Mouse (Mus musculus) left cerebral cortex, adult 2 months (tissue): ENCODE data around the gene Fam71a. TPM values are rescaled to one million over a fixed set of nuclear protein-coding genes. Genes with fewer than 3 reads are reported as not detected.

Experiments
- DNase-seq, 2 experiments: peaks; one replicate each; pipeline ENCODE4 v3.0.0; 2021 to 2022; ENCODE audit warnings: low spot score in 2 of 2, mixed read lengths in 1 of 2; ENCODE audit errors: extremely low spot score in 1 of 2
- H3K27ac ChIP-seq: fragments of 200-600 bp; 2 replicates; pipeline ENCODE4 v1.8.1; 2022
- H3K4me3 ChIP-seq: fragments of 200-600 bp; 2 replicates; pipeline ENCODE4 v1.8.1; 2022
- CTCF ChIP-seq: fragments of 200-600 bp; IDR thresholded peaks from 2 replicates; pipeline ENCODE4 v1.8.1; 2022; ENCODE audit warnings: antibody characterized with exemption, mild to moderate bottlenecking, moderate library complexity
- intact Hi-C: fragments of 180-260 bp; cut with DNase I; formaldehyde crosslinking; loops from one replicate; pipeline ENCODE4 v1.15.1; 2025
- total RNA-seq, 2 experiments: library from RNA; stranded (reverse); gene quantifications; 2 replicates each; pipeline ENCODE4 v1.2.3; 2021

Gene Fam71a
- total RNA-seq, 2 experiments from 2014 or later = not detected

DNA sequence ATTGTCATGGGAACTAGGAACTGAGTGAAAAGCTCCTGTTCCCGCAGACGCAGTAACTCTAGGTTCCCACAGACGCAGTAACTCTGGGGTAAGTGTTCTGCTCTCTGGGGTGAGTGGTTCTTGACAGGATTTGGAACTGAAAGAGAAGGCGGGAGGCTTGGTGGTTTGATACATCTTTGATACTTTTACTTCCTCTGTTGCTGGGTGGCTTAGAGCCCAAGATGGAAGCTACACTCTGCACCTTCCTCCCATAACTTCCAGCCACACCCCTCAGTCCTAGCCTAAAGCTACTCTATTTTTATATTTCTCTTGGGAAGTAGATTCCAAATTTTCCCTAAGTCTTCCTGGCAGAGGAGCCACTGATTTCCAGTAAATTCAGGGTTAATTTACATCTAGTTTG is 26.2 kb downstream of the Fam71a start:
- TF ChIP-seq CTCF = no peak
- intact Hi-C loops = no loop called here
- no peak for DNase-seq
- Histone ChIP-seq H3K27ac (no peak overlapping the region), H3K4me3 (no peak overlapping the region)

DNA sequence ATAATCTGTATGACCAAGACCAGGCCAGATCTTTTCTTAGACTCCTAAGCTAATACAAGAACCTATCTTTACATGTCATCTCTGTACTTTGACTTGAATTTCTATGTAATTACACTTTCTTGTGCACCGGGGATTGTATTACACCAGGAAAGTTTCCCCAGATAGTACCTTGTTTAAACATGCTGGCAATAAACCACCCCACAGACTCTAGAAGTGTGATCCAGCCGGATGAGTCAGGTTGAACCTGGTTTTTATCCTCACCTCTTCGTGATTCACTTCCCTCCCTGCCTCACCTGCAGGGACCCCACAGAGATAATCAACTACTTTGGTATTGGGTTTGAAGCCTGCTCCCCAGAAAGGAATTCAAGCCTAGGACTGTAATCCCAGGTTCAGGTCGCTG is 29.2 kb downstream of the Fam71a start:
- no peak for TF ChIP-seq CTCF
- no peak for DNase-seq
- H3K27ac ChIP-seq = no peak overlapping the region
- intact Hi-C loops = no loop called here
- H3K4me3 ChIP-seq = no peak overlapping the region

GRCm38 (mm10) chr1:191132934-191133333 is 31.7 kb downstream of the Fam71a start:
- DNase-seq = no peak
- no peak overlapping the region for H3K4me3 ChIP-seq
- TF ChIP-seq CTCF = no peak
- no peak overlapping the region for H3K27ac ChIP-seq
- intact Hi-C loops = no loop called here

- Histone ChIP-seq H3K27ac (no peak overlapping the region), H3K4me3 (no peak overlapping the region)
- intact Hi-C loops = no loop called here
- no peak for DNase-seq
- TF ChIP-seq CTCF = no peak
These were observed 32.4 kb downstream of the Fam71a start for GRCm38 (mm10) chr1:191132240-191132639.

DNA sequence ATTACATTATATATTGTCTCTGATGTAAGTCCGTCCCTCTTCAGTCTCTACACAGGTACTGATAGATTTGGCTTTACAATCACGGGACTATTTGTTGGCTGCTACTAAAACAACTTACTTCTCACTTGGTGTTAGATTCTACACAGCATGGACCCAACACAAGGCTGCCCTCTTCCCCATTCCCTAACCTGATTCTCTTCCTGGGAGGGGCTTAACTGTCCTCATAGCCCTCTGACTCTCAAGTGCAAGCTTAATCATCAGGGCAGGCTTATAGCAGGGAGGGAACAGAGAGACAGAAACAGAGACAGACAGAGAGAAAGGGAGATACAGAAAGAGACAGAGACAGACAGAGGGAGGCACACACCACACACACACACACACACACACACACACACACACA is 32.9 kb downstream of the Fam71a start:
- Histone ChIP-seq H3K27ac (no peak overlapping the region), H3K4me3 (no peak overlapping the region)
- intact Hi-C loops = no loop called here
- no peak for TF ChIP-seq CTCF
- no peak for DNase-seq

DNA sequence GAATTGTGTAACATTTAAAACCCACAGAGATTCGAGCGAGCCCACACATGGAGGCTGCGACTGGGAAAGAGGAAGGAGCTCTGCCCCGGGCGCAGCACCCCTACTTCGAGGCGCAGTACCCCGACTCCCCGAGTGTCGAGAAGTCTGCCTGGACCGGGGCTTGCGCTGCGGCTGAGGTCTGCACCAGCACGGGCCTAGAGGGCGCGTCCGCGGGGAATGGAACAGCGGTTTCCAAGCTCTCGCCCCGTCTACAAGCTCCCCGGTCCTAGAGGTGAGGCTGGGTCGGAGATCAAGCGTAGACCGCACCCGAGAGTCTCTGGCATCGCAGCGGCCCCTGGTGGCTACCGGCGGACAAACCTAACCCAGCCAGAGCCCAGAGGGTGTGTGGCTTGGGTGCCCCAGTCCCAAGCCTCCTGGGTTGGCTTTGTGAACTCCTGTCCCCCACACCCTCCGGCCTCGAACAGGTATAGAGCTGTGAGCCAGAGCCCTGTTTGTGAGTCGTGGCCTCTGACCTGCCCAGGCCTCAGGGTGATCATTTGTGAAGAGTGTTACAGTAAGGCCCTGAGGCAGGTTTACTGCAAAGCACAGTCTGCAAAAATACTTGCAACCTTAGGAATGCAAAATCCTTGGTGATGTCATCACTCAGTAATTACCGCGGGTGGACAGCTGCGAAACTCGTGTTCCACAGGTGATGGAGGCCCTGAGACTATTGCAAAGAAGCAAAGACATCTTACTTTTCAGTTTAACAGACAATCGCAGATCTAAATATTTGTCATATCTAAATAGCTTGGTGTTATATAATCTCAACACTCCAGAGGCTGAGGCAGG is 38.6 kb downstream of the Fam71a start:
- intact Hi-C loops = no loop called here

GRCm38 (mm10) chr1:191124288-191124687 is 40.3 kb downstream of the Fam71a start:
- no peak for TF ChIP-seq CTCF
- Histone ChIP-seq H3K27ac (no peak overlapping the region), H3K4me3 (no peak overlapping the region)
- intact Hi-C loops = no loop called here
- DNase-seq = no peak

More for the DNA sequence above, 38.6 kb downstream of the Fam71a start:
- Histone ChIP-seq H3K4me3 (no peak overlapping the region), H3K27ac (no peak overlapping the region)
- DNase-seq = peak; percentile 45 to 48
- TF ChIP-seq CTCF = peak; percentile 65

DNA sequence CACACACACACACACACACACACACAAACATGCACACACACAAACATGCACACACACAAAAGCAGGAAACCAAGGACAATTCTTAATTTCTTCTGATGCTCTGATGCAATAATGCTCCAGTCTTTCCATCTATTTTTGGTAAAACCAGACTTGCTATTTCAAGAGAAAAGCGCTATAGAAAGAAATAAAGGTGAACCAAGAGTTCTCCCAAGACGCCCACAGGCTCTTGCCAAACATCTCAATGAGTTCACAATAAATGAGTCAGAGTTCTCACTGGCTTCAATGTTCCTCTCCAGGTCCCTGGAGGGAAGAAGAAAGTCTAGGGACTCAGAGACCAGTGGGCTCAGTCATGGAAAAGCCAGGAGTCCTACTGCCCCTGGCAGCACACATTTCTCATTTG is 40.9 kb downstream of the Fam71a start:
- no peak overlapping the region for H3K4me3 ChIP-seq
- TF ChIP-seq CTCF = no peak
- no peak for DNase-seq
- intact Hi-C loops = no loop called here
- H3K27ac ChIP-seq = no peak overlapping the region

- intact Hi-C loops = no loop called here
These were observed 41.9 kb downstream of the Fam71a start for GRCm38 (mm10) chr1:191122744-191123143.

DNA sequence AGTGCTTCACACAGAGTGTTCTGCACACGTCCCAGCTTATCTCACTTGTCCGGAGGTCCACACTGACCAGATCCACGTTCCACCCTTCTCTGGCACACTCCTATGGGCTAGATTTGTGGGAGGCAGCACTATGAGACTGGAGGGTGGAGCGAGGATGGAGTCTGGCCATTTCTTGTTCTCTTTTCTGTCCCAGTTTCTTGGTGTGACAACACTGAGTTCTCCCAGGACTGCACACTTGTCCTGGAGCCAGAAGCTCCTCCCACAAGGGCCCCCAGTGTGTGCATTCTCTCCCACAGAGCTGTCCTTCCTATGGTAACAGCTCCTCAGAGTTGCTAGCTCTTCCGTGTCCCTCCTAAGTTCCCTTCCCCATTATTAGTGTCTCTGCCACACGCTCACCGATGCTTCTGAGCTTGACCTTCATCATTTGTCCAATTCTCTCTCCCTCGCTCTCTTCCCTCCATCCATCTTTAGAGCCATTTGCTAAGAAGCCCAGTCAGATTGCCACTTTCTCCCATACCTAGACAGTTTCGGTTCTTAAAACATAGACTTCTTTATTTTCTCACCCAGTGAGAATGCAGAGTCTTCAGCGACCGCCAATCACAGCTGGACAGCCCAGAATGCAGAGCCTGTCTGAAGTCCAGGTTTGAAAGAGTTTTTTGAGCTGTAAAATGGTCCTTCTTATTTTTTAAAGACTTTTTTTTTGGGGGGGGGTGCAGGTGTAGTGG is 48.9 kb downstream of the Fam71a start:
- no peak for TF ChIP-seq CTCF
- DNase-seq = no peak
- H3K27ac ChIP-seq = no peak overlapping the region
- no peak overlapping the region for H3K4me3 ChIP-seq
- intact Hi-C loops = no loop called here

More at GRCm38 (mm10) chr1:191122744-191123143, 41.9 kb downstream of the Fam71a start:
- no peak for DNase-seq
- Histone ChIP-seq H3K27ac (no peak overlapping the region), H3K4me3 (no peak overlapping the region)
- no peak for TF ChIP-seq CTCF

DNA sequence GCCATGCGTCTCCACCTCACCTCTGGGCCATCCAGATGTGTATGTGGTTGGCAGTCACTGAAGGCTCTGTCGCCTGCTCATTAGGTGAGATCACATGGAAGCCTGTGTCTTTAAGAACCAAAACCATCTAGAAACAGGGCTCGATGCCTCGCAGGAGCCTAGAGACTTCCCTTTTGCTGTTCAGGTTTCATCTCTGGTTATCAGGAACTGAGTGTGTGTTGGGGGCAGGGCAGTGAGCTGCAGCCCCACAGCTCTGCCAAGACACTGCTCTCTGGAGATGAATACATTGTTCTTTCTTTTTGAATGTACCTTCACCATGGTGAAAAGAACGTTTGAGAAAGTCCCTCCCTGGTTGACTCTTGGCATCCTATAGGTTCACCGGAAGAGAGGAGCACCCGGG is 49.7 kb downstream of the Fam71a start:
- intact Hi-C loops = no loop called here
- Histone ChIP-seq H3K27ac (no peak overlapping the region), H3K4me3 (no peak overlapping the region)
- no peak for DNase-seq
- no peak for TF ChIP-seq CTCF

Other genes with a start within 250 kb of the Fam71a start
- 10 to 100 TPM; 56.2 to 57.5 TPM for gene Angel2, start 239.7 kb downstream of the Fam71a start, total RNA-seq
- gene Vash2, start 185.5 kb downstream of the Fam71a start, total RNA-seq = 1 to 10 TPM; 2.6 to 2.7 TPM
- 10 to 100 TPM; 14.4 to 16.8 TPM for gene Flvcr1, start 138.7 kb downstream of the Fam71a start, total RNA-seq
- not detected for gene Spata45, start 128.2 kb downstream of the Fam71a start, total RNA-seq
- 10 to 100 TPM; 30.9 to 35.4 TPM for gene Tatdn3, start 101.9 kb downstream of the Fam71a start, total RNA-seq
- under 1 TPM; 0.38 to 0.47 TPM for gene Nsl1, start 101.8 kb downstream of the Fam71a start, total RNA-seq
- 1 to 10 TPM; 1.6 to 1.8 TPM for gene Batf3, start 67.0 kb downstream of the Fam71a start, total RNA-seq
- gene Atf3, start 53.2 kb upstream of the Fam71a start, total RNA-seq = 1 to 10 TPM in 1 of 2 experiments, under 1 TPM in 1; 0.48 to 2.4 TPM
- gene Nenf, start 153.4 kb upstream of the Fam71a start, total RNA-seq = 10 to 100 TPM; 71.3 to 76.4 TPM
- gene Tmem206, start 161.1 kb upstream of the Fam71a start, total RNA-seq = 1 to 10 TPM; 9.3 to 9.4 TPM
- 10 to 100 TPM; 91.8 to 94.5 TPM for gene Ppp2r5a, start 238.5 kb upstream of the Fam71a start, total RNA-seq